Comparison of ENCODE assay signal across 8 mouse cellular contexts in the genomic region with DNA sequence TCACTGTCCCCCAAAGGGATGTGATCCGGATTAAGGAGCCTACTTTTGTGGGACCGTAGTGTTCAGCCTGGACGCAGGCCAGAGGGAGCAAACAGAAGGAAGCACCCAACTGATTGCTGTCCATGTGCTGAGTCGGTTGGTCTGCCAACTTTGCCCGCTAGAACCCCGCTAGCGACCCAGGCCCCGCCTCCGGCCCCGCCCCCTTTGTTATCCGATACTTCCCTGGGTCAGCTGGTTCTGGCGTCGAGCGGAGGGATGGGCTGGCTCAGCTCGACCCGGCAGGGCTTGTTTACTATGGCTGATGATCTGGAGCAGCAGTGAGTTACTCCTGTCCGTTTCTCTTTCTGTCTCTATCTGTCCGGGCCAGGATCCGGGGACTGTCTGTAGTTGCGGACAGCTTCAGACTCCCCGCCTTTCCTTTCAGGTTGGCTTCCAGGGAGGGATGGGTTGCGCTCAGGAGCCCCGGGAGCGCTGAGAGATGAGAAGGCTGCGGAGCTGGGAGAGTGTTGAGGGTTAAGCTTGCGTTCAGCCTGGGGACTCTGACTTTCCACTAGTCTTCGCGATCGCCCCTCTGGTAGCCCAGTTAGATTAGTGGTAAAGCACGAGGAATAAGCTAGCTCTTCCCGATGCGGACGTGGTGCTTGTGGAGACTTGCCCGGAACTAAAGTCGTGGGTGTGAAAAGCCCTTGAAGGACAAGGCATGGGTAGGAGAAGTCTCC. TPM values are rescaled to one million over a fixed set of nuclear protein-coding genes. Genes with fewer than 3 reads are reported as not detected.
DNase-seq lines count a peak whose midpoint lies in the region; ATAC-seq and TF ChIP-seq lines count a peak whose summit lies in the region.

No protein-coding gene starts in this region.

- WGBS in heart, embryonic 13.5 days = under 1% methylated on average over 35 of the region's 35 CpGs
- 1% methylated on average over 35 of the region's 35 CpGs for WGBS in kidney, postnatal 0 days
- WGBS in liver, adult 2 months = under 1% methylated on average over 35 of the region's 35 CpGs

- H3K4me1 ChIP-seq in heart, embryonic 13.5 days = peaks cover 43% of the 10 kb centered on the region
- peaks cover 10% of the 10 kb centered on the region for H3K4me1 ChIP-seq in kidney, postnatal 0 days (replicated peaks; ENCODE audit: insufficient read depth, low read length)
- peaks cover 14% of the 10 kb centered on the region for H3K4me1 ChIP-seq in liver, adult 2 months (ENCODE audit: control insufficient read depth, insufficient read depth, low read length)

- peak overlapping the region; percentile 65 for H3K4me3 ChIP-seq in heart, embryonic 13.5 days
- H3K4me3 ChIP-seq in kidney, postnatal 0 days (replicated peaks; ENCODE audit: low read depth, low read length) = peak overlapping the region; percentile 71
- H3K4me3 ChIP-seq in liver, adult 2 months (ENCODE audit: insufficient read depth, low read depth, low read length) = peak overlapping the region; percentile 80

- H3K9me3 ChIP-seq in heart, embryonic 13.5 days = no peaks in the 10 kb centered on the region
- no peaks in the 10 kb centered on the region for H3K9me3 ChIP-seq in kidney, postnatal 0 days (replicated peaks; ENCODE audit: low read length)

- peak overlapping the region; percentile 84 for H3K4me2 ChIP-seq in heart, embryonic 13.5 days
- peak overlapping the region; percentile 83 for H3K4me2 ChIP-seq in kidney, postnatal 0 days (ENCODE audit: low read length)

- H3K79me2 ChIP-seq in liver, adult 2 months (ENCODE audit: control insufficient read depth, insufficient read depth, low read length) = no peaks in the 10 kb centered on the region

- TF ChIP-seq CTCF in kidney, postnatal 0 days (IDR thresholded peaks at IDR 0.05; ENCODE audit: low read depth) = no peak
- TF ChIP-seq CTCF in liver, adult 2 months (IDR thresholded peaks at IDR 0.05; ENCODE audit: low read depth, low read length) = no peak

- peak; percentile 77 for DNase-seq in c-Kit-negative CD71-positive TER-119-positive erythroid progenitor cells, embryonic 14.5 days (ENCODE audit: low read depth, low spot score)
- peak; percentile 31 for DNase-seq in fat pad, adult 2 months (ENCODE audit: extremely low read depth, low read depth, low spot score)
- DNase-seq in kidney, postnatal 0 days (ENCODE audit: low spot score) = peak; percentile 96
- peak; percentile 84 for DNase-seq in liver, adult 2 months (ENCODE audit: extremely low read depth, low read depth, low spot score)
- DNase-seq in spleen, postnatal 36 days (ENCODE audit: low spot score in 2 of 2) = peak; percentile 84 to 92

- H3K36me3 ChIP-seq in heart, embryonic 13.5 days = peaks cover 25% of the 10 kb centered on the region
- peaks cover 10% of the 10 kb centered on the region; the same call in 1 of the 2 replicates for H3K36me3 ChIP-seq in kidney, postnatal 0 days (ENCODE audit: insufficient read depth, low read length)
- peaks cover 10% of the 10 kb centered on the region; the same call in 1 of the 2 replicates for H3K36me3 ChIP-seq in liver, adult 2 months (ENCODE audit: control insufficient read depth, insufficient read depth, low read length)

- peak overlapping the region; percentile 86 for H3K27ac ChIP-seq in heart, embryonic 13.5 days (replicated peaks)
- peak overlapping the region; percentile 86 for H3K27ac ChIP-seq in kidney, postnatal 0 days
- H3K27ac ChIP-seq in liver, adult 2 months (replicated peaks; ENCODE audit: insufficient read depth, low read depth, low read length) = peak overlapping the region; percentile 69

- peak; percentile 56; the same call in 1 of the 2 replicates for TF ChIP-seq POLR2A in liver, adult 2 months (IDR thresholded peaks at IDR 0.05; ENCODE audit: extremely low read depth, insufficient read depth, low read length)

- H3K27me3 ChIP-seq in heart, embryonic 13.5 days (replicated peaks) = no peaks in the 10 kb centered on the region
- H3K27me3 ChIP-seq in kidney, postnatal 0 days (ENCODE audit: insufficient read depth, low read length) = no peaks in the 10 kb centered on the region
- H3K27me3 ChIP-seq in liver, adult 2 months (ENCODE audit: control insufficient read depth, insufficient read depth, low read length) = no peaks in the 10 kb centered on the region

- peak; percentile 88 for ATAC-seq in CD4-positive, CD25-positive, alpha-beta regulatory T cell, adult 4 months
- peak; percentile 91 for ATAC-seq in heart, embryonic 13.5 days (ENCODE audit: extremely low read depth, insufficient number of reproducible peaks, low FRiP score, low TSS enrichment)
- ATAC-seq in kidney, postnatal 0 days (replicated peaks; ENCODE audit: low FRiP score, low read depth) = peak; percentile 91
- peak; percentile 77 for ATAC-seq in monocyte, adult 5-6 weeks (replicated peaks; ENCODE audit: insufficient number of reproducible peaks, low FRiP score, low TSS enrichment, poor library complexity, severe bottlenecking)

- peak overlapping the region; percentile 83 for H3K9ac ChIP-seq in heart, embryonic 13.5 days
- H3K9ac ChIP-seq in kidney, postnatal 0 days (ENCODE audit: low read depth, low read length) = peak overlapping the region; percentile 71
- H3K9ac ChIP-seq in liver, adult 2 months (ENCODE audit: low read depth, low read length) = peak overlapping the region; percentile 79

RNA-seq across cellular contexts. Expression of gene Abhd4, which starts 5.2 kb away (rescaled TPM):
- polyA plus RNA-seq in CD4-positive, CD25-positive, alpha-beta regulatory T cell, adult 4 months (2017; shearing (Covaris generic)) = 10 to 100 TPM; 19.5 to 30.2 TPM
- 85.8 and 87.0 TPM in 2 replicates for polyA plus RNA-seq in heart, embryonic 13.5 days (2015; fragmentation: Nextera tagmentation; extraction: Ambion mirVana)
- 80.9 and 84.4 TPM in 2 replicates for polyA plus RNA-seq in kidney, postnatal 0 days (2015; fragmentation: Nextera tagmentation; extraction: Ambion mirVana)
- 22.1 and 25.2 TPM in 2 replicates for total RNA-seq in liver, adult 2 months (2014; rRNA removed)
- 33.5 and 38.4 TPM in 2 replicates for polyA plus RNA-seq in liver, adult 2 months (2012; rRNA removed)
- 7.7 to 14.8 TPM (median 13.9 TPM) in 3 replicates for total RNA-seq in monocyte, adult 5-6 weeks (2017)

RNA-seq across cellular contexts. Expression of gene Dad1, which starts 5.3 kb away (rescaled TPM):
- 100 to 1,000 TPM; 437 to 457 TPM for polyA plus RNA-seq in CD4-positive, CD25-positive, alpha-beta regulatory T cell, adult 4 months (2017; shearing (Covaris generic))
- 391 and 412 TPM in 2 replicates for polyA plus RNA-seq in heart, embryonic 13.5 days (2015; fragmentation: Nextera tagmentation; extraction: Ambion mirVana)
- polyA plus RNA-seq in kidney, postnatal 0 days (2015; fragmentation: Nextera tagmentation; extraction: Ambion mirVana) = 544 and 545 TPM in 2 replicates
- total RNA-seq in liver, adult 2 months (2014; rRNA removed) = 39.4 and 57.1 TPM in 2 replicates
- 546 and 638 TPM in 2 replicates for polyA plus RNA-seq in liver, adult 2 months (2012; rRNA removed)
- 55.5 to 125 TPM (median 69.5 TPM) in 3 replicates for total RNA-seq in monocyte, adult 5-6 weeks (2017)

RNA-seq across cellular contexts. Expression of gene Olfr49, which starts 25.6 kb away (rescaled TPM):
- polyA plus RNA-seq in CD4-positive, CD25-positive, alpha-beta regulatory T cell, adult 4 months (2017; shearing (Covaris generic)) = under 1 TPM in 1 of 2 experiments, not detected in 1; 0.11 TPM
- polyA plus RNA-seq in heart, embryonic 13.5 days (2015; fragmentation: Nextera tagmentation; extraction: Ambion mirVana) = not detected in 2 replicates
- polyA plus RNA-seq in kidney, postnatal 0 days (2015; fragmentation: Nextera tagmentation; extraction: Ambion mirVana) = 0.03 TPM in 1 of 2 replicates, not detected in the other
- not detected in 2 replicates for total RNA-seq in liver, adult 2 months (2014; rRNA removed)
- polyA plus RNA-seq in liver, adult 2 months (2012; rRNA removed) = not detected in 2 replicates
- 0.29 TPM in 1 of 3 replicates, not detected in the others for total RNA-seq in monocyte, adult 5-6 weeks (2017)

Comparison
In these comparisons a context has a peak if more than half of its experiments do, and no peak if none do; other contexts are left out.
1. Peak in every context shown above with its lines: DNase-seq, ATAC-seq, H3K4me3 ChIP-seq and H3K27ac ChIP-seq.
2. DNase-seq: peak in every context shown above with its lines; median percentile 96 in kidney, postnatal 0 days; 88 in spleen, postnatal 36 days; 84 in liver, adult 2 months; 77 in c-Kit-negative CD71-positive TER-119-positive erythroid progenitor cells, embryonic 14.5 days; 31 in fat pad, adult 2 months.